Mouse (Mus musculus) G1E (cell line): ENCODE results near the gene Wdfy2. TPM values are rescaled to one million over a fixed set of nuclear protein-coding genes. Genes with fewer than 3 reads are reported as not detected.

ENCODE experiments used
- ATAC-seq: 2 replicates; pipeline ENCODE4 v1.8.0; 2016; ENCODE audit warnings: mild to moderate bottlenecking; ENCODE audit not compliant: insufficient number of reproducible peaks, poor library complexity, low FRiP score, severe bottlenecking; ENCODE audit errors: extremely low read depth
- DNase-seq: peaks from one replicate; pipeline ENCODE4 v3.0.0; 2012; ENCODE audit warnings: low spot score
- H3K27me3 ChIP-seq: 2 replicates; pipeline ENCODE4 v1.6.1; 2012; ENCODE audit warnings: mild to moderate bottlenecking, low read length, inconsistent platforms; ENCODE audit not compliant: insufficient read depth
- H3K36me3 ChIP-seq: replicated peaks from 2 replicates; pipeline ENCODE3; 2012; ENCODE audit warnings: mild to moderate bottlenecking, inconsistent platforms
- H3K4me1 ChIP-seq: 2 replicates; pipeline ENCODE4 v1.6.1; 2012; ENCODE audit warnings: low read depth, low read length, inconsistent platforms, mixed read lengths; ENCODE audit not compliant: insufficient read depth
- H3K4me3 ChIP-seq: 2 replicates; pipeline ENCODE4 v1.5.1; 2012; ENCODE audit warnings: low read depth, mild to moderate bottlenecking, inconsistent platforms, low read length, moderate library complexity, mixed read lengths
- H3K9me3 ChIP-seq: replicated peaks from 2 replicates; pipeline ENCODE4 v1.6.1; 2012; ENCODE audit warnings: inconsistent platforms
- CTCF ChIP-seq: IDR thresholded peaks from 2 replicates; pipeline ENCODE4 v1.5.1; 2012; ENCODE audit warnings: low read depth, low read length, inconsistent platforms, mixed read lengths
- GATA1 ChIP-seq: IDR thresholded peaks from 2 replicates; pipeline ENCODE4 v1.6.1; 2012; ENCODE audit warnings: borderline replicate concordance, low read length, inconsistent platforms, mixed read lengths
- GATA2 ChIP-seq: IDR thresholded peaks from 2 replicates; pipeline ENCODE4 v1.6.1; 2012; ENCODE audit warnings: low read depth, low read length, inconsistent platforms, borderline replicate concordance
- POLR2AphosphoS5 ChIP-seq: IDR thresholded peaks from 2 replicates; pipeline ENCODE4 v1.6.1; 2012; ENCODE audit warnings: low read depth, low read length, inconsistent platforms; ENCODE audit not compliant: insufficient replicate concordance
- TAL1 ChIP-seq: conservative IDR thresholded peaks from 2 replicates; pipeline ENCODE4 v1.6.1; 2012; ENCODE audit warnings: low read depth, low read length, inconsistent platforms, mixed read lengths
- polyA plus RNA-seq: library from polyadenylated mRNA; stranded (reverse); fragments of >175 nt; gene quantifications from 2 replicates; pipeline ENCODE4 v1.2.3, GENCODE M21; 2012
- total RNA-seq, 2 experiments: library from RNA; stranded (forward) in 1 of 2; stranded (reverse) in 1 of 2; fragments of 200-1000 nt in 1 of 2; fragments of >200 nt in 1 of 2; fragmentation: Nextera tagmentation in 1 of 2; gene quantifications; 2 replicates each; pipeline ENCODE4 v1.2.3; 2014 to 2017

The Wdfy2 gene
- total and polyA plus RNA-seq, 3 experiments = 2.3 to 14.6 (median 10.3) TPM

DNA sequence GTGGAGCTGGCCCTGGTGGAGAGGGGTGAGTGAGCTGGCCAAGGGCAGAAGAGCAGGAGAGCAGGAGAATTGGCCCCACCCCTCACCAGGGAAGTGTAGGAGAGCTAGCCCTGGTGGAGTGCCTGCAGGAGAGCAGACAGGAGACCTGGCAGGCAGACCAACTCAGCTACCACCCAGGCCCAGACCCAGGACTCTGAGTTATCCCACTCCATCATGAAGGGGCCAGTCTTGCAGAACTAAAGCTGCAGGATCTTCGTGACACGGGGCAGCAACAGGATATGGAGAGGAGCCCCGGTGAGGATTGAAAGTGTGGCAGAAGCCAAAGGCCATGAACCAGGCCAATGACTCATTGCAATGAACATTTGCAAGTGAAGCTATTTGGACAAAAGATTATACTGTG, 30.6 kb upstream of the Wdfy2 start:
- Histone ChIP-seq H3K27me3 (no peaks in the 10 kb centered on the region), H3K9me3 (no peaks in the 10 kb centered on the region), H3K36me3 (no peaks in the 10 kb centered on the region), H3K4me1 (peaks cover 45% of the 10 kb centered on the region), H3K4me3 (no peak overlapping the region)
- TF ChIP-seq CTCF (no peak), GATA1 (no peak), GATA2 (no peak), TAL1 (no peak), POLR2AphosphoS5 (no peak)
- DNase-seq (no peak), ATAC-seq (no peak)

DNA sequence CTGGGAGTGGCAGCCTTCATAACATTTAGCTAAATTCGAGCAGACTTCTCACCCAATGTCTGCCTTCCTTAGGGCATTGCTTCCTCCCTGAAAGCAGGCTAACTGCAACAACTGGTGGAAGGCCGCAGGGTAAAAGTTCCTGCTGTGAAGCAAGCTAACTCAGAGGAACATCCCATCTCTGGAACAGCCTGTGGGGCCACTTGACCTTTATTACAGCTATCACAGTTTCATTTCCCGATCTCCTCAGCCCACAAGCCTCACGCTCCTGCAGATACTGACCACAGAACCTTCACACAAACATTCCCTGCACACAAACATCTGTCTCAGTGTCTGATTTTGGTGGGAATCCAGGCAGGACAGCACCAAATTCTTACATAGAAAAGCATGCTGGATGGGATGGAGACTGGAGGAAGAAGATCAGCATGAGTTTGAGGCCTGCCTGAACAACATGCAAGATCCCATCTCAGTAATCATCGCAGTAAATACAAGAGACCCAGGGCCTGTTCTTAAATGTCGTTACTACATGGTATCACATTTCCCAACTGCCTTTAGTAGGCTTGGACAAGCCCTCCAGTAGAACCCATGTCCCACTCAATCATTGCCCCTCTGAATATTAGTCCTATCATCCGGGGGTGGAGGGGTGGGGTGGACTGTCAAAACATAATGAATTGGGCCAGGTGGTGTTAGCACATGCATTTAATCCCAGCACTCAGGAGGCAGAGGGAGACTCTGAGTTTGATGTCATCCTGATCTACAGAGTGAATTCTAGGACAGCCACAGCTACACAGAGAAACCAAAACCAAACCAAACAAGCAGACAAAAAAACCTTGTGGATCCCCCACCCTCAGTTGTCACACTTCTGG, 28.6 kb upstream of the Wdfy2 start:
- TF ChIP-seq POLR2AphosphoS5 (no peak), GATA2 (no peak), CTCF (no peak)
- no peaks in the 10 kb centered on the region for H3K9me3 ChIP-seq
- no peak overlapping the region for H3K4me3 ChIP-seq
- peaks cover 48% of the 10 kb centered on the region for H3K4me1 ChIP-seq
- no peak for ATAC-seq
- H3K27me3 ChIP-seq = no peaks in the 10 kb centered on the region
- no peaks in the 10 kb centered on the region for H3K36me3 ChIP-seq
- no peak for DNase-seq

DNA sequence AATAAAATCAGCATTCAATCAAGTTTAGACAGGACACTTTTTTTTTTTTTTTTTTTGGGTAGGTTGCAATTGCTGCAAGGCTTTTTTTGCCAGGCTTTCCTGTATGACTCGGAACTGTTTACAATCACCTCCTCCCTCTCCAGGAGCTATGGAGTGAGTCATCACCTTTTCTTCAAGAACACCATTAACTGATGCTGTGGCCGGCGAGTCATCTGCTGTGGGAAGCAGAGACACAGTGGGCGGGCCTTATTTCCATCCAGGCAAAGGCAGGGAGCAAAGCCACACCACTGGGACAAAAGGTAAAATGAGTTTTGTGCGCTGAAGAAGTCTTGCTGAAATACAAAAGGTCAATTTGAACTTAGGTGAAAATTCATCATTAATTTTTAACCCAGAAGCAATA, 24.7 kb upstream of the Wdfy2 start:
- Histone ChIP-seq H3K4me1 (peaks cover 31% of the 10 kb centered on the region), H3K36me3 (no peaks in the 10 kb centered on the region), H3K9me3 (no peaks in the 10 kb centered on the region), H3K27me3 (no peaks in the 10 kb centered on the region), H3K4me3 (no peak overlapping the region)
- ATAC-seq (no peak), DNase-seq (no peak)
- TF ChIP-seq GATA1 (no peak), CTCF (no peak), GATA2 (no peak), POLR2AphosphoS5 (no peak)

GRCm38 (mm10) chr14:62814567-62814966, 22.9 kb upstream of the Wdfy2 start:
- no peak for ATAC-seq
- Histone ChIP-seq H3K27me3 (no peaks in the 10 kb centered on the region), H3K9me3 (no peaks in the 10 kb centered on the region), H3K4me1 (peaks cover 17% of the 10 kb centered on the region), H3K36me3 (no peaks in the 10 kb centered on the region), H3K4me3 (no peak overlapping the region)
- TF ChIP-seq POLR2AphosphoS5 = no peak
- no peak for DNase-seq

DNA sequence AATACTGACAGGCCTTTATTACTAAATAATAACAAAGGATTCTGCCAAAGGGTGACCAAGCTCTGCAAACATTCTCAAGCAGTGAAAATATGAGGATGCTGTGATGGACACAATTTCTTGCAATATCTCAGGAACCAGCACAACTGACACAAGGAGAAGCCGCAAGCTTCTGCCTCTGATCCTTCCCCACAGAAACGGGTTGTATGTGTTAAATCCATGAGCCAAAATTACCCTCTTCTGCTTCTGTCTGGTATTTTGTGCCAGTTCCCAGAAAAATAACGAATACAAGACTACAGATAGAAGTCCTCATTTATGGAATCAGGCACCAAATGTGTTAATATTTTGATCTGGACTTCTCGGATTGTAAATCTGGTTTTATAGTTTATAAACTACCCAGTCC, 20.7 kb upstream of the Wdfy2 start:
- Histone ChIP-seq H3K4me1 (peaks cover 15% of the 10 kb centered on the region), H3K4me3 (no peak overlapping the region), H3K27me3 (no peaks in the 10 kb centered on the region), H3K36me3 (no peaks in the 10 kb centered on the region), H3K9me3 (no peaks in the 10 kb centered on the region)
- ATAC-seq (no peak), DNase-seq (no peak)
- TF ChIP-seq GATA2 = no peak
- TF ChIP-seq POLR2AphosphoS5 = no peak
- no peak for TF ChIP-seq TAL1
- no peak for TF ChIP-seq GATA1
- TF ChIP-seq CTCF = no peak

DNA sequence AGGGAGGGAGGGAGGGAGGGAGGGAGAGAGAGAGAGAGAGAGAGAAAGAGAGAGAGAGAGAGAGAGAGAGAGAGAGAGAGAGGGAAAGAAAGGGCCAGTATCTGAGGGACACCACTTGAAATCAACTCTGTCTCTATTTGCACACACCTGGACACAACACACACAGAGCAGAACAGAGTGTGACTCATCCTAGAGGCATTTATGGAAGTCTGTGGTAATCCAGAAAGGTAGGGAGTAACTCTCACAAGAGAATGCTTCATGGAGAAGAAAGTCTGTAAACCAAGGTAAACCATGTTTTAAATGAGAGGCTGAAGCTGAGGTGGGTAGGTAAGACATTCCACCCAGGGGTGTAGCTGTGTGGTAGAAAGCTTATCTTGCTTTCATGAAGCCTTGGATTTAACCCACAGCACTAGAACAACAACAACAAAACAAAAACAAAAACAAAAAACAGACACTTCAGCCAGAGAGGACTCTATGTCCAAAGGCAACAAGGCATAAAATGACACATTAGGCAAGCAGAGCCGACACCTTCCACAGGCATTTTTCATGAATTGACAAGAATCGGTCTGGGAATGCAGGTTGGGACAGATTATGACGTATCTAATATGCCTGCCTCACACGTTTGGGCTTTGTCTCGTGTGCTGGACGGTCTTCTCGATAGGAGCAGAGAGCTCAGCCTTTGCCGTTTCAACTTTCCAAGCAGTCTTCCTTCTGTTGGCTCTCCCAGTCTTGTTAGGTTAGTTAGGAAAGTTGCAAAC, 11.7 kb upstream of the Wdfy2 start:
- ATAC-seq (no peak), DNase-seq (no peak)
- H3K9me3 ChIP-seq = no peaks in the 10 kb centered on the region
- no peaks in the 10 kb centered on the region for H3K36me3 ChIP-seq
- peaks cover 11% of the 10 kb centered on the region; the same call in 1 of the 2 replicates for H3K4me1 ChIP-seq
- H3K27me3 ChIP-seq = peaks cover 14% of the 10 kb centered on the region
- H3K4me3 ChIP-seq = no peak overlapping the region
- TF ChIP-seq POLR2AphosphoS5 (no peak), CTCF (no peak), TAL1 (no peak), GATA1 (no peak), GATA2 (no peak)

GRCm38 (mm10) chr14:62829291-62829690, 8.2 kb upstream of the Wdfy2 start:
- DNase-seq (no peak), ATAC-seq (no peak)
- H3K4me1 ChIP-seq = peaks cover 26% of the 10 kb centered on the region
- no peak overlapping the region for H3K4me3 ChIP-seq
- no peak for TF ChIP-seq TAL1
- TF ChIP-seq GATA2 = no peak
- TF ChIP-seq GATA1 = no peak
- no peaks in the 10 kb centered on the region for H3K9me3 ChIP-seq
- H3K36me3 ChIP-seq = no peaks in the 10 kb centered on the region
- H3K27me3 ChIP-seq = peaks cover 12% of the 10 kb centered on the region
